Mouse (Mus musculus) gastrocnemius, adult 2 months (tissue): ENCODE results near the gene Kmt2a. TPM values are rescaled to one million over a fixed set of nuclear protein-coding genes. Genes with fewer than 3 reads are reported as not detected.

Source experiments
- DNase-seq: peaks from one replicate; pipeline ENCODE4 v3.0.0; 2022
- H3K27ac ChIP-seq: fragments of 200-600 bp; 2 replicates; pipeline ENCODE4 v1.8.1; 2022; ENCODE audit warnings: mild to moderate bottlenecking
- H3K4me3 ChIP-seq: fragments of 200-600 bp; 2 replicates; pipeline ENCODE4 v1.8.1; 2022; ENCODE audit warnings: mild to moderate bottlenecking, moderate library complexity
- CTCF ChIP-seq: fragments of 200-600 bp; IDR thresholded peaks from 2 replicates; pipeline ENCODE4 v1.8.1; 2022; ENCODE audit warnings: antibody characterized with exemption, mild to moderate bottlenecking, moderate library complexity
- intact Hi-C: fragments of 180-260 bp; cut with DNase I; formaldehyde crosslinking; loops from one replicate; pipeline ENCODE4 v1.15.1; 2025
- long read RNA-seq, 2 experiments: library from polyadenylated mRNA; stranded (forward); transcript quantifications; one replicate each; pipeline ENCODE4 v2.0.0; 2021
- total RNA-seq, 2 experiments: library from RNA; stranded (reverse); gene quantifications; 2 replicates each; pipeline ENCODE4 v1.2.3; 2021

Kmt2a gene
- 10 to 100 TPM; 21.5 to 21.7 TPM for total RNA-seq
- long read RNA-seq, experiment 1, partial matches to known transcripts = 0 of 8 reads
- long read RNA-seq, experiment 1, other reads (novel, unspliced or antisense) = 8 of 8 reads
- long read RNA-seq, experiment 2, partial matches to known transcripts = 0 of 5 reads
- long read RNA-seq, experiment 2, other reads (novel, unspliced or antisense) = 5 of 5 reads

DNA sequence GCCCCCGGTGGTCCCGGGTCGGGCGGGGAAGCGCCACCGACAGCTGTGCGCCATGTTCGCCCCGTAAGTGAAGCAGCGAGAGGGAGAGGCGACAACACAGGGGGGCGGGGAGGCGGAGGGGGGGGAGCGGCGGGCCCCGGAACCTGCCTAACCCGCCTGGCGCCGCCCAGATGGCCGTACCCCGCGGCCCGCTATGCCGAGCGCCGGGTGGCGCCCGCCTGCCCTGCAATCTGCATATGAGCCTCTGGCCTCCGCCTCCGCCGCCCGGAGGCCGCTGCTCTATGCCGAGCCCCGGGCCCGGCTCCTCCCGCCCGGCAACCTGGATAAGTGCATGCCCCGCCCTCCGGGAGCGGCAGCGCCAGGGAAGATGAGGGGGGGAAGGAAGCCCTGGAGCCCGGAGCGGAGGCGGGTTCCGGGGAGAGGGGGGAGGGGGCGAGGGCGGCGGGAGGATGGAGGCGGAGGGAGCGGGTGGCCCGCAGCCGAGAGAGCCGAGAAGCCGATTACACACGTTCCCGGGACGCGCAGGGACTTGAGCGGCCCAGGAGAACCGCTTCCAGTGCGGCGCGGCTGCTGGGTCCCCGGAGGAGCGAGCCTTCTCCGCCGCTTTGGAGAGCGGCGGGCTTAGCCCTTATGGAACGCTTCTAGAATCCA lies at the start of gene Kmt2a:
TSS of gene Kmt2a (minus strand) at position 76 of the 651 bp plus-strand sequence.
- peak; percentile 99 for DNase-seq
- TF ChIP-seq CTCF = no peak
- intact Hi-C loops = loop anchor here (2.0 to 5.0 kb wide), 2 partner anchors 36 to 41 kb away; no protein-coding TSS in a partner anchor
- peak within 1 kb of the TSS; percentile 94 for H3K27ac ChIP-seq
- H3K4me3 ChIP-seq = peak within 1 kb of the TSS; percentile 77

DNA sequence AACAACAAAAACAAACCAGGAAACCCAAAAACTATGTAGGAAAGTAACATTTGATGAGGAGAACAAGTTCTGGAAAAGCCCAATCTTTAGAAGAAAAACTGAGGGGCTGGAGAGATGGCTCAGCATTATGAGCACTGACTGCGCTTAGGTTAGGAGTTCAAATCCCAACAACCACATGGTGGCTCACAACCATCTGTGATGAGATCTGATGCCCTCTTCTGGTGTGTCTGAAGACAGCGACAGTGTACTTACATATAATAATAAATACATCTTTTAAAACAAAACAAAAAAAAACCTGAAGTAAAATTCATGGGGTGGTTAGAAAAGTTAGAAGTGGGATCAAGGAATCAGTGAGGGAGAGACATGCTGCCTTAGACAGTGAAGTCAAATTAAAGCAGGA lies 40.4 kb upstream of the Kmt2a start:
- intact Hi-C loops = loop anchor here (2.0 to 5.0 kb wide), 2 partner anchors 46 to 81 kb away; partner anchors contain the start of gene Ube4a
- TF ChIP-seq CTCF = peak; percentile 19; the same call in 1 of the 2 replicates
- Histone ChIP-seq H3K27ac (peak overlapping the region; percentile 99), H3K4me3 (peak overlapping the region; percentile 99)
- no peak for DNase-seq

- Histone ChIP-seq H3K4me3 (peak overlapping the region; percentile 99), H3K27ac (peak overlapping the region; percentile 99)
- peak; percentile 59 for DNase-seq
- no peak for TF ChIP-seq CTCF
- intact Hi-C loops = loop anchor here (2.0 to 5.0 kb wide), 2 partner anchors 46 to 80 kb away; partner anchors contain the start of gene Ube4a
Measured at GRCm38 (mm10) chr9:44921123-44921468, 40.0 kb upstream of the Kmt2a start.

GRCm38 (mm10) chr9:44920374-44921122 lies 39.5 kb upstream of the Kmt2a start, which contains the start of gene Atp5l:
Atp5l (minus strand) TSS chr9:44920742.
- peak within 1 kb of the TSS; percentile 99 for H3K27ac ChIP-seq
- TF ChIP-seq CTCF = no peak
- DNase-seq = peak; percentile 86
- peak within 1 kb of the TSS; percentile 99 for H3K4me3 ChIP-seq
- intact Hi-C loops = loop anchor here (2.0 to 5.0 kb wide), 2 partner anchors 47 to 80 kb away; partner anchors contain the start of gene Ube4a

- TF ChIP-seq CTCF = no peak
- peak overlapping the region; percentile 99 for H3K4me3 ChIP-seq
- peak overlapping the region; percentile 99 for H3K27ac ChIP-seq
- no peak for DNase-seq
- intact Hi-C loops = loop anchor here (2.0 to 5.0 kb wide), 3 partner anchors 37 to 79 kb away; partner anchors contain the start of genes Kmt2a and Ube4a
Measured at GRCm38 (mm10) chr9:44919606-44920005, 38.5 kb upstream of the Kmt2a start.

DNA sequence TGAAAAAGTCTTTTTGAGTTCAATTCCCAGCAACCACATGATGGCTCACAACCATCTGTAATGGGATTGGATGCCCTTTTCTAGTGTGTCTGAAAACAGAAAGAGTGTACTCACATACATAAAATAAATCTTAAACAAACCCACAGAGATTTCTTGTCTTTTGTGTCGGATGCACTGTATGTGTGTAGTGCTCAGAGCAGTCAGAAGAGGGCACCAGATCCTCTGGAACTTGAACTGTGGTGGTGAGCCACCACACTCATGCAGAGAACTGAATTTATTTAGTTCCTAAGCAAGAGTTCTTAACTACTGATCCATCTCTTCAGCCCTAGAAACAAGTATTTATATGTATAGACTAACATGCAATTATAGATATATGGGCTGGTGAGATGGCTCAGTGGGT lies 35.1 kb upstream of the Kmt2a start:
- TF ChIP-seq CTCF = peak; percentile 77
- intact Hi-C loops = loop anchor here (5.0 kb wide), 1 partner anchor 34 kb away; the partner anchor contains the start of gene Kmt2a
- Histone ChIP-seq H3K4me3 (no peak overlapping the region), H3K27ac (no peak overlapping the region)
- DNase-seq = peak; percentile 51

DNA sequence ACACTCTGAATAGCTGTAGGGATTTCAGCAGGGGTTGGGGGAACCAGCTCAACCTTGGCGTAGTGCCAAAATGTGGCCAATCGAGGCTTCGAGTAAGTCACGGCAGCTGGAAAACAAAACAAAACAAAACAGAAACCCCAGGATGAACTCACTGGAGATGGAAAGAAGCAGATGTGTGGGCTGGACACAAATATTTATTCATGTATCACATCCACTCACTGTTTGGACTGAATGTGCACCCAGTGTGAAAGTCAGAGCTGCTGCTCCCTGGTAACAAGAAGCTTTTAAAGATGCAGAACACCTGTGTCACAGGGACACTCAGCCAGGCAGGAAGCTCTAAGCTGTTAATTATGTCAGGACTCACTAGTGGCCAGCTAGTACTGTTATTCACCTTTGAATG lies 33.6 kb upstream of the Kmt2a start:
- TF ChIP-seq CTCF = no peak
- intact Hi-C loops = loop anchor here (5.0 kb wide), 1 partner anchor 32 kb away; the partner anchor contains the start of gene Kmt2a
- Histone ChIP-seq H3K4me3 (no peak overlapping the region; the same call in 1 of the 2 replicates), H3K27ac (peak overlapping the region; percentile 49)
- no peak for DNase-seq

GRCm38 (mm10) chr9:44911365-44911764 lies 30.3 kb upstream of the Kmt2a start:
- DNase-seq = no peak
- no peak for TF ChIP-seq CTCF
- intact Hi-C loops = no loop called here
- Histone ChIP-seq H3K27ac (peak overlapping the region; percentile 44), H3K4me3 (no peak overlapping the region)

- no peak for TF ChIP-seq CTCF
- intact Hi-C loops = loop anchor here (5.0 kb wide), 1 partner anchor 63 kb away; no protein-coding TSS in a partner anchor
- DNase-seq = peak; percentile 76
- peak overlapping the region; percentile 87 for H3K27ac ChIP-seq
- peak overlapping the region; percentile 52 for H3K4me3 ChIP-seq
Measured at GRCm38 (mm10) chr9:44905620-44906019, 24.5 kb upstream of the Kmt2a start.

- intact Hi-C loops = loop anchor here (5.0 kb wide), 1 partner anchor 63 kb away; no protein-coding TSS in a partner anchor
Measured at GRCm38 (mm10) chr9:44904964-44905363, 23.9 kb upstream of the Kmt2a start.

DNA sequence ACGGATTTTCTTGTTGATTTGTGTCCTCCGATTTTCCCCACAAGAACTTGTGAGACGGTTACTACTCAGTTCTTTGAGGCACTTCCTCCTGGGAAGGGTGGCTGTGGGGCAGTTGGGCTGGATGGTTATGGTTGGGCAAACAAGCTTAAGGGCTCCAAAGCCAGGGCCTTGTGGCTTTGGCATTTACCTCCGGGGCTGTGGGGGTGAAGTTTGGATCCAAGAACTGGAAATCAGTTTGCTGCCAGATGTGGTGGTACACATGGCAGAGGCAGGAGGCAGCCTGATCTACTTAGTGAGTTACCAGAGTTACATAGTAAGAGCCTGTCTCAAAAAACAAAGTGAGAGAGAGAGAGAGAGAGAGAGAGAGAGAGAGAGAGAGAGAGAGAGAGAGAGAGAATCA lies 22.8 kb upstream of the Kmt2a start:
- no peak for DNase-seq
- H3K4me3 ChIP-seq = no peak overlapping the region
- TF ChIP-seq CTCF = no peak
- H3K27ac ChIP-seq = peak overlapping the region; percentile 25; the same call in 1 of the 2 replicates
- intact Hi-C loops = no loop called here

More at GRCm38 (mm10) chr9:44904964-44905363, 23.9 kb upstream of the Kmt2a start:
- TF ChIP-seq CTCF = no peak
- DNase-seq = peak; percentile 80
- peak overlapping the region; percentile 87 for H3K27ac ChIP-seq
- H3K4me3 ChIP-seq = peak overlapping the region; percentile 52; the same call in 1 of the 2 replicates

- intact Hi-C loops = no loop called here
- TF ChIP-seq CTCF = peak; percentile 32; the same call in 1 of the 2 replicates
- DNase-seq = no peak
- no peak overlapping the region for H3K4me3 ChIP-seq
- peak overlapping the region; percentile 76 for H3K27ac ChIP-seq
Measured at GRCm38 (mm10) chr9:44900402-44900801, 19.3 kb upstream of the Kmt2a start.
